Mouse (Mus musculus): ENCODE results near the gene Pcif1. TPM values are rescaled to one million over a fixed set of nuclear protein-coding genes. Genes with fewer than 3 reads are reported as not detected.
"Not testable (repeated sequence)": the region's sequence is repeated elsewhere in the genome, so short reads cannot be mapped to it uniquely, and the experiment has no call there.

The Pcif1 gene
- polyA plus RNA-seq, 1 experiment from 2014 or later = 71.5 TPM

- no peak overlapping the region for H3K27ac ChIP-seq (replicated peaks; ENCODE audit: low read depth, low read length)
- H3K4me3 ChIP-seq (ENCODE audit: low read depth, low read length) = no peak overlapping the region
- H3K27me3 ChIP-seq (ENCODE audit: control insufficient read depth, insufficient read depth, low read length) = peaks cover 5% of the 10 kb centered on the region
- H3K9ac ChIP-seq (ENCODE audit: low read length) = no peak overlapping the region
- H3K4me2 ChIP-seq (ENCODE audit: low read depth, severe bottlenecking) = no peak overlapping the region
- H3K36me3 ChIP-seq (ENCODE audit: control insufficient read depth, insufficient read depth, low read length) = no peaks in the 10 kb centered on the region
- 89% methylated on average over 8 of the region's 8 CpGs for WGBS
- no peaks in the 10 kb centered on the region for H3K4me1 ChIP-seq (ENCODE audit: control insufficient read depth, insufficient read depth, low read length)
- H3K9me3 ChIP-seq (ENCODE audit: control insufficient read depth, low read length) = no peaks in the 10 kb centered on the region
- no peak for ATAC-seq (ENCODE audit: insufficient number of reproducible peaks, low FRiP score, low TSS enrichment, low read depth)
- no peak for DNase-seq (ENCODE audit: low spot score)
Observed at GRCm38 (mm10) chr2:164850061-164850460, 29.0 kb upstream of the Pcif1 start.

DNA sequence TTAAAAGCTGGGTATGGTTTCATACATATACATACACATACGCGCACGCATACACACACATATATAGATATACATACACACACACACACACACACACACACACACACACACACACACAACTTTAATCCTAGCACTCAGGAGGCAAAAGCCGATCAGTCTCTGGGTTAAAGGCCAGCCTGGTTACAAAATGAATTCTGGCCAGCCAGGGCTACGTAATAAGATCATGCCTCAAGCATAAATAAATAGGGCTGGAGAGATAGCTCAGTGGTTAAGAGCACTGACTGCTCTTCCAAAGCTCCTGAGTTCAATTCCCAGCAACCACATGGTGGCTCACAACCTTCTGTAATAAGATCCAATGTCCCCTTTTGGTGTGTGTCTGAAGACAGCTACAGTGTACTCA is 23.5 kb upstream of the Pcif1 start:
- not testable (repeated sequence) for H3K4me1 ChIP-seq (ENCODE audit: control insufficient read depth, insufficient read depth, low read length); H3K27ac ChIP-seq (replicated peaks; ENCODE audit: low read depth, low read length); H3K36me3 ChIP-seq (ENCODE audit: control insufficient read depth, insufficient read depth, low read length); DNase-seq (ENCODE audit: low spot score); H3K9me3 ChIP-seq (ENCODE audit: control insufficient read depth, low read length); ATAC-seq (ENCODE audit: insufficient number of reproducible peaks, low FRiP score, low TSS enrichment, low read depth); H3K9ac ChIP-seq (ENCODE audit: low read length); H3K4me3 ChIP-seq (ENCODE audit: low read depth, low read length); H3K4me2 ChIP-seq (ENCODE audit: low read depth, severe bottlenecking)
- H3K27me3 ChIP-seq (ENCODE audit: control insufficient read depth, insufficient read depth, low read length) = peaks cover 35% of the 10 kb centered on the region
- 83% methylated on average over 5 of the region's 5 CpGs for WGBS

- 1% methylated on average over 42 of the region's 42 CpGs for WGBS
- H3K27me3 ChIP-seq (ENCODE audit: control insufficient read depth, insufficient read depth, low read length) = peaks cover 35% of the 10 kb centered on the region
- no peak for ATAC-seq (ENCODE audit: insufficient number of reproducible peaks, low FRiP score, low TSS enrichment, low read depth)
Observed at GRCm38 (mm10) chr2:164856309-164857100, 22.6 kb upstream of the Pcif1 start.

DNA sequence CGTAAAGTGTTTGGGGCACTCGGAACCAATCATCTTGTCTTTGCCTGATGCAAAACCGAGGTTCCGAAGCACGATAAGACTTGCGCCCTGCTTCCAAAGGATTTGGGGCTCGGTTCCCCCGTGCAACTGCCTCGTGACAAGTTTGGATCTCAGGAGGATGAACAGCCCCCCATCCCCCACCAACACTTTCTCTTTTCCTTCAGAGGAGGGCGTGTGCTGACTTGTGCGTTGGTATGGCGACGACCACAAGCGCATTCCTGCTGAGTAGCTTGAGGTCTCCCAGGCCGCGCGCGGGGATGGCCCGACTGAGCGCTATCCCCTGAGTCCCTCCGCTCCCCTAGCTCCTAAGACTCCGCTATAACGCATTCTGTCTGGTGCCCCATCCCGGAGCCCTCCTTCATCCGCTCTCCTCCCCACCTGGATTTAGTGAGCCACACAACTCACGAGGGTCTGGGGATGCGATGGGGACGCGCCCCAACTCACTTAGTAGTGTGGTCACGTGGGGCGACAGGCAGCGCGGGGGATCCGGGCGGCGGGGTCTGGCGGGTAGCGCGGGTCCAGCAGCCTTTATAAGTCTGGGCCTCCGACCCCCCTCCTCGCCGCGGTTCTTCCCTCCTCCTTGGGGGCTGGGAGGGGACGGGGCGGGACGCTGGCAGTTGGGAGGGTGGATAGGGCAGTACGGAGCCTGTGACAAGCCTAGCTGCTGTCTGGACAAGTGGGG is 21.8 kb upstream of the Pcif1 start, which contains the start of gene Pltp:
Gene Pltp, minus strand, starts transcription at position 611 of the 721 bp plus-strand sequence.
- H3K36me3 ChIP-seq (ENCODE audit: control insufficient read depth, insufficient read depth, low read length) = no peaks in the 10 kb centered on the region
- peaks cover 35% of the 10 kb centered on the region for H3K27me3 ChIP-seq (ENCODE audit: control insufficient read depth, insufficient read depth, low read length)
- under 1% methylated on average over 47 of the region's 47 CpGs for WGBS
- H3K4me1 ChIP-seq (ENCODE audit: control insufficient read depth, insufficient read depth, low read length) = 0 out of 2 replicates have a peak, but pooled peaks cover 5% of the 10 kb centered on the region
- H3K27ac ChIP-seq (replicated peaks; ENCODE audit: low read depth, low read length) = no peak within 1 kb of the TSS
- peak; percentile 42 for ATAC-seq (ENCODE audit: insufficient number of reproducible peaks, low FRiP score, low TSS enrichment, low read depth)
- peak; percentile 77 for DNase-seq (ENCODE audit: low spot score)
- H3K4me2 ChIP-seq (ENCODE audit: low read depth, severe bottlenecking) = peak within 1 kb of the TSS; percentile 78
- no peak within 1 kb of the TSS; the same call in 1 of the 2 replicates for H3K9ac ChIP-seq (ENCODE audit: low read length)
- H3K9me3 ChIP-seq (ENCODE audit: control insufficient read depth, low read length) = no peaks in the 10 kb centered on the region
- H3K4me3 ChIP-seq (ENCODE audit: low read depth, low read length) = peak within 1 kb of the TSS; percentile 38

More at GRCm38 (mm10) chr2:164856309-164857100, 22.6 kb upstream of the Pcif1 start:
- Histone ChIP-seq H3K4me3 (ENCODE audit: low read depth, low read length) (peak overlapping the region; percentile 38), H3K27ac (replicated peaks; ENCODE audit: low read depth, low read length) (no peak overlapping the region), H3K4me1 (ENCODE audit: control insufficient read depth, insufficient read depth, low read length) (0 out of 2 replicates have a peak, but pooled peaks cover 5% of the 10 kb centered on the region), H3K36me3 (ENCODE audit: control insufficient read depth, insufficient read depth, low read length) (no peaks in the 10 kb centered on the region), H3K9ac (ENCODE audit: low read length) (no peak overlapping the region), H3K4me2 (ENCODE audit: low read depth, severe bottlenecking) (peak overlapping the region; percentile 78), H3K9me3 (ENCODE audit: control insufficient read depth, low read length) (no peaks in the 10 kb centered on the region)
- peak; percentile 53 for DNase-seq (ENCODE audit: low spot score)

- Histone ChIP-seq H3K9me3 (ENCODE audit: control insufficient read depth, low read length) (no peaks in the 10 kb centered on the region), H3K4me2 (ENCODE audit: low read depth, severe bottlenecking) (peak overlapping the region; percentile 78), H3K36me3 (ENCODE audit: control insufficient read depth, insufficient read depth, low read length) (no peaks in the 10 kb centered on the region), H3K9ac (ENCODE audit: low read length) (no peak overlapping the region; the same call in 1 of the 2 replicates), H3K4me1 (ENCODE audit: control insufficient read depth, insufficient read depth, low read length) (peaks cover 7% of the 10 kb centered on the region; the same call in 1 of the 2 replicates), H3K4me3 (ENCODE audit: low read depth, low read length) (peak overlapping the region; percentile 38), H3K27ac (replicated peaks; ENCODE audit: low read depth, low read length) (no peak overlapping the region), H3K27me3 (ENCODE audit: control insufficient read depth, insufficient read depth, low read length) (peaks cover 35% of the 10 kb centered on the region)
- WGBS = 2% methylated on average over 19 of the region's 19 CpGs
- ATAC-seq (ENCODE audit: insufficient number of reproducible peaks, low FRiP score, low TSS enrichment, low read depth) (no peak), DNase-seq (ENCODE audit: low spot score) (peak; percentile 45)
Observed at GRCm38 (mm10) chr2:164857842-164858553, 21.1 kb upstream of the Pcif1 start.

DNA sequence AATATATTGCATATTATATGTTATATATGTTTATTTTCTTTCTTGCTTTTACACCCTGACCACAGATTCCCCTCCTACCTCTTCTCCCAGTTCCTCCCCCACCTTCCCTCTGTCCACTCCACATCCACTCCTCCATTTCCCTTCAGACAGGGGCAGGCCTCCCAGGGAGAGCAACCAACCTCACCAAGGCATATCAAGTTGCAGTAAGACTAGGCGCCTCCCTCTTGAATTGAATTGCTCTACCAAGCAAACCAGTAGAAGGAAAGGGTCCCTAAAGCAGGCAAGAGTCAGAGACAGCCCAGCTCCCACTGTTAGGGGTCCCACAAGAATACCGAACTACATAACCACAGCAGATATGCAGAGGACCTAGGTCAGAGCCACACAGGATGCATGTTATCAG is 19.9 kb upstream of the Pcif1 start:
- H3K36me3 ChIP-seq (ENCODE audit: control insufficient read depth, insufficient read depth, low read length) = no peaks in the 10 kb centered on the region
- H3K27ac ChIP-seq (replicated peaks; ENCODE audit: low read depth, low read length) = no peak overlapping the region
- 46% methylated on average over 2 of the region's 2 CpGs for WGBS
- H3K27me3 ChIP-seq (ENCODE audit: control insufficient read depth, insufficient read depth, low read length) = peaks cover 35% of the 10 kb centered on the region
- no peak overlapping the region for H3K9ac ChIP-seq (ENCODE audit: low read length)
- H3K4me2 ChIP-seq (ENCODE audit: low read depth, severe bottlenecking) = no peak overlapping the region
- no peak for DNase-seq (ENCODE audit: low spot score)
- no peak overlapping the region for H3K4me3 ChIP-seq (ENCODE audit: low read depth, low read length)
- H3K4me1 ChIP-seq (ENCODE audit: control insufficient read depth, insufficient read depth, low read length) = peaks cover 7% of the 10 kb centered on the region; the same call in 1 of the 2 replicates
- ATAC-seq (ENCODE audit: insufficient number of reproducible peaks, low FRiP score, low TSS enrichment, low read depth) = no peak
- H3K9me3 ChIP-seq (ENCODE audit: control insufficient read depth, low read length) = no peaks in the 10 kb centered on the region

- 47% methylated on average over 9 of the region's 9 CpGs for WGBS
- Histone ChIP-seq H3K27me3 (ENCODE audit: control insufficient read depth, insufficient read depth, low read length) (peaks cover 33% of the 10 kb centered on the region), H3K36me3 (ENCODE audit: control insufficient read depth, insufficient read depth, low read length) (no peaks in the 10 kb centered on the region), H3K9me3 (ENCODE audit: control insufficient read depth, low read length) (no peaks in the 10 kb centered on the region), H3K27ac (replicated peaks; ENCODE audit: low read depth, low read length) (no peak overlapping the region), H3K4me2 (ENCODE audit: low read depth, severe bottlenecking) (no peak overlapping the region), H3K9ac (ENCODE audit: low read length) (no peak overlapping the region), H3K4me3 (ENCODE audit: low read depth, low read length) (no peak overlapping the region), H3K4me1 (ENCODE audit: control insufficient read depth, insufficient read depth, low read length) (peaks cover 7% of the 10 kb centered on the region; the same call in 1 of the 2 replicates)
- DNase-seq (ENCODE audit: low spot score) (no peak), ATAC-seq (ENCODE audit: insufficient number of reproducible peaks, low FRiP score, low TSS enrichment, low read depth) (no peak)
Observed at GRCm38 (mm10) chr2:164859640-164860432, 19.3 kb upstream of the Pcif1 start.
